Mouse (Mus musculus): ENCODE results near the gene C730034F03Rik.

DNA sequence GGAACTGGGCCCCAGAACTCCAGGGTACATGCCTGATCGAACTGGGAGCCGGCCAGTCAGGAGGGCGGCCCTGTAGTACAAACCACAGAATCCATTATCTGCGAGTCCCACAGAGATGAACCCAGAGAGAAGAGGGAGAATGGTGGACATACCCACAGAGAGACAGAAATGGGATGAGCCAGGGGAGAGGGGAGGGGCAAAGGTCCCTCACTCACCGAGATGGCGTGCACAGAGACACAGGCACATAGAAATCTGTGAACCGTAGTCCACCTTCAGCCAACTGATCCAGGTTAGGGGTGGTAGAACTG lies 45.9 kb downstream of the C730034F03Rik start:
- no peak for TF ChIP-seq CTCF (IDR thresholded peaks at IDR 0.05; ENCODE audit: low read depth)
- TF ChIP-seq EP300 (IDR thresholded peaks at IDR 0.05; ENCODE audit: low read depth), result no peak
